ENCODE assay signal across 8 mouse cellular contexts in the genomic region with DNA sequence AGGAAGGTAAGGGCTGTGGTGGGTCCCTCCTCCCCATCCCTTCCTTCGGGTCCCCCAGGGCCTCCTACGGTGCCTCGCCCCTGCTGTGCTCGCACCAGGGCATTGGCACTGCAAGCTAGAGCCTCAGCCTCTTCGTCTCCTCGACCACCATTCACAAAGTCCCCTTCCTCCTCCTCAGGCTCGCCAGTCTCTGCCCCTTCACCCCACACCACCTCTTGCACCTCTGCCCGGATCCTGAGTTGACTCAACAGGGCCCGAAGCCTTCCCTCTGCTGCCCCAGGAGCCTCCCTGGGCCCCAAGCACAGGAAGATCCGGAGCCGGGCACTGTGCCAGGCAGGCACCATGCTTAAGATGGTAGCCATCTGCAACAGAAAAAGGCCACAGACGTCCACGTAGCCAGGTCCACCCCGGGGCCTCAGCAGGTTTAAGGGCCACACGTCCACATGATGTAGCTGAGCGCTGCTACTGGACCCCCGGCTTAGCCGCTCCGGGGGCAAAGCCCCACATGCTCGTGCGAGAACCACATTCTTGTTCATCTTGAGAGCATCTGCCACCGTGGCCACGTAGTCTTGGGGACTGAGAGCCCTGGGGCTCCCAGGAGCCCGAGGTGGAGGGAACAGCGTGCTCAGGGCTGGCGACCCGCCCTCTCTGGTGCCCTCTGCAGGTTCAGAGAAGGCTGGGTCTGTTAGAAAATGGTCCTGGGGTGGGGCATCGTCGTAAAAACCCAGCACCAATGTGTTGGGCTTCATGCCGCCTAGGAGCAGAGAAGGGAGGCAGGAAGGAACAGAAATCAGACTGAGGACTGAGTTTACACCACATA. TPM values are rescaled to one million over a fixed set of nuclear protein-coding genes. Genes with fewer than 3 reads are reported as not detected.
A peak's percentile ranks its signal among the peaks of the same experiment; 100 is the strongest.
DNase-seq lines count a peak whose midpoint lies in the region; ATAC-seq and TF ChIP-seq lines count a peak whose summit lies in the region.

No protein-coding gene starts in this region.

- peak; percentile 35 to 36 for DNase-seq in adrenal gland, postnatal 36 days
- no peak for DNase-seq in adrenal gland, postnatal 4 days (ENCODE audit: low spot score in 2 of 2)
- peak; percentile 63 for DNase-seq in thymus, adult 2 months
- no peak for DNase-seq in thymus, adult 18-20 months
- DNase-seq in liver, embryonic 11.5 days (ENCODE audit: low spot score), result peak; percentile 63
- peak; percentile 44 for DNase-seq in neural tube, embryonic 10.5 days (ENCODE audit: extremely low spot score, low spot score)
- no peak for DNase-seq in yolk sac, embryonic 10.5 days (ENCODE audit: low spot score)

- H3K27ac ChIP-seq in thymus, adult 2 months (ENCODE audit: control insufficient read depth, insufficient read depth, low read length), result no peak overlapping the region
- no peak overlapping the region for H3K27ac ChIP-seq in liver, embryonic 11.5 days (ENCODE audit: low read depth, low read length)

- 68% methylated on average over 30 of the region's 30 CpGs for WGBS in thymus, adult 2 months
- 51% methylated on average over 30 of the region's 30 CpGs for WGBS in liver, embryonic 11.5 days

- H3K9ac ChIP-seq in liver, embryonic 11.5 days (ENCODE audit: low read depth, low read length), result peak overlapping the region; percentile 85; the same call in 1 of the 2 replicates

- TF ChIP-seq CTCF in thymus, adult 2 months (IDR thresholded peaks at IDR 0.05; ENCODE audit: borderline replicate concordance, control insufficient read depth, extremely low read depth, insufficient read depth, low read length, poor library complexity), result peak; percentile 65; the same call in 1 of the 2 replicates

- TF ChIP-seq POLR2A in thymus, adult 2 months (IDR thresholded peaks at IDR 0.05; ENCODE audit: control insufficient read depth, extremely low read depth, insufficient read depth, low read length, poor library complexity), result no peak

- peak overlapping the region; percentile 92 for H3K4me2 ChIP-seq in liver, embryonic 11.5 days

- no peaks in the 10 kb centered on the region for H3K27me3 ChIP-seq in thymus, adult 2 months (ENCODE audit: control insufficient read depth, insufficient read depth, low read length)
- H3K27me3 ChIP-seq in liver, embryonic 11.5 days (replicated peaks; ENCODE audit: control insufficient read depth, insufficient read depth, low read length), result no peaks in the 10 kb centered on the region

- H3K4me1 ChIP-seq in thymus, adult 2 months (replicated peaks; ENCODE audit: control insufficient read depth, insufficient read depth, low read length), result peaks cover 12% of the 10 kb centered on the region
- peaks cover 38% of the 10 kb centered on the region for H3K4me1 ChIP-seq in liver, embryonic 11.5 days (replicated peaks; ENCODE audit: control insufficient read depth, insufficient read depth, low read length)

- H3K4me3 ChIP-seq in thymus, adult 2 months (ENCODE audit: control insufficient read depth, insufficient read depth, low read length), result no peak overlapping the region
- H3K4me3 ChIP-seq in liver, embryonic 11.5 days (ENCODE audit: low read depth, low read length), result no peak overlapping the region

- peak; percentile 47 to 69; a peak in 3 of 4 replicates for ATAC-seq in hematopoietic stem cell, adult 5-6 weeks (replicated peaks in 1 of 2; ENCODE audit: insufficient read depth in 1 of 2, low FRiP score in 2 of 2, low TSS enrichment in 1 of 2, low read depth in 1 of 2, poor library complexity in 2 of 2, severe bottlenecking in 2 of 2)
- ATAC-seq in liver, embryonic 11.5 days (replicated peaks; ENCODE audit: low FRiP score), result peak; percentile 48

- H3K9me3 ChIP-seq in liver, embryonic 11.5 days (ENCODE audit: control insufficient read depth, low read length), result no peaks in the 10 kb centered on the region

- no peaks in the 10 kb centered on the region for H3K36me3 ChIP-seq in thymus, adult 2 months (ENCODE audit: control insufficient read depth, insufficient read depth, low read length)
- H3K36me3 ChIP-seq in liver, embryonic 11.5 days (ENCODE audit: control insufficient read depth, insufficient read depth, low read length), result peaks cover 3% of the 10 kb centered on the region; the same call in 1 of the 2 replicates

RNA-seq across cellular contexts. Expression of a gene that starts 1.1 kb away (rescaled TPM):
- 10 to 100 TPM; 36.7 to 38.2 TPM for total RNA-seq in adrenal gland, postnatal 36 days (2021)
- total RNA-seq in adrenal gland, postnatal 4 days (2021), result 10 to 100 TPM; 60.0 to 61.2 TPM
- 25.0 and 28.0 TPM in 2 replicates for polyA plus RNA-seq in thymus, adult 2 months (2012; rRNA removed)
- total RNA-seq in hematopoietic stem cell, adult 5-6 weeks (2017), result 17.0 and 21.4 TPM in 2 replicates
- polyA plus RNA-seq in liver, embryonic 11.5 days (2014; fragmentation: Nextera tagmentation; extraction: Ambion mirVana), result 31.0 and 31.6 TPM in 2 replicates

RNA-seq across cellular contexts. Expression of a gene that starts 7.8 kb away (rescaled TPM):
- total RNA-seq in adrenal gland, postnatal 36 days (2021), result 100 to 1,000 TPM; 103 to 167 TPM
- 100 to 1,000 TPM; 236 to 269 TPM for total RNA-seq in adrenal gland, postnatal 4 days (2021)
- polyA plus RNA-seq in thymus, adult 2 months (2012; rRNA removed), result 432 and 434 TPM in 2 replicates
- total RNA-seq in hematopoietic stem cell, adult 5-6 weeks (2017), result 313 and 317 TPM in 2 replicates
- 165 and 169 TPM in 2 replicates for polyA plus RNA-seq in liver, embryonic 11.5 days (2014; fragmentation: Nextera tagmentation; extraction: Ambion mirVana)

RNA-seq across cellular contexts. Expression of a gene that starts 18.1 kb away (rescaled TPM):
- 10 to 100 TPM in 1 of 2 experiments, 1 to 10 TPM in 1; 8.0 to 11.5 TPM for total RNA-seq in adrenal gland, postnatal 36 days (2021)
- total RNA-seq in adrenal gland, postnatal 4 days (2021), result 10 to 100 TPM; 16.3 to 19.4 TPM
- 37.4 and 39.2 TPM in 2 replicates for polyA plus RNA-seq in thymus, adult 2 months (2012; rRNA removed)
- total RNA-seq in hematopoietic stem cell, adult 5-6 weeks (2017), result 4.2 and 8.9 TPM in 2 replicates
- 6.4 and 7.0 TPM in 2 replicates for polyA plus RNA-seq in liver, embryonic 11.5 days (2014; fragmentation: Nextera tagmentation; extraction: Ambion mirVana)

RNA-seq across cellular contexts. Expression of a gene that starts 20.9 kb away (rescaled TPM):
- 10 to 100 TPM; 10.2 to 12.7 TPM for total RNA-seq in adrenal gland, postnatal 36 days (2021)
- total RNA-seq in adrenal gland, postnatal 4 days (2021), result 10 to 100 TPM; 10.6 to 11.0 TPM
- 41.1 and 44.1 TPM in 2 replicates for polyA plus RNA-seq in thymus, adult 2 months (2012; rRNA removed)
- total RNA-seq in hematopoietic stem cell, adult 5-6 weeks (2017), result 0.94 and 3.6 TPM in 2 replicates
- 13.3 and 13.5 TPM in 2 replicates for polyA plus RNA-seq in liver, embryonic 11.5 days (2014; fragmentation: Nextera tagmentation; extraction: Ambion mirVana)

RNA-seq across cellular contexts. Expression of a gene that starts 28.0 kb away (rescaled TPM):
- total RNA-seq in adrenal gland, postnatal 36 days (2021), result 1 to 10 TPM; 7.0 TPM
- total RNA-seq in adrenal gland, postnatal 4 days (2021), result 10 to 100 TPM; 12.5 to 20.2 TPM
- polyA plus RNA-seq in thymus, adult 2 months (2012; rRNA removed), result 90.2 and 97.1 TPM in 2 replicates
- total RNA-seq in hematopoietic stem cell, adult 5-6 weeks (2017), result 1.3 and 1.9 TPM in 2 replicates
- 22.7 and 23.3 TPM in 2 replicates for polyA plus RNA-seq in liver, embryonic 11.5 days (2014; fragmentation: Nextera tagmentation; extraction: Ambion mirVana)

Comparison
In these comparisons a context has a peak if more than half of its experiments do, and no peak if none do; other contexts are left out.
1. DNase-seq: peak in adrenal gland, postnatal 36 days (2 of 2), thymus, adult 2 months (single experiment), liver, embryonic 11.5 days (single experiment) and neural tube, embryonic 10.5 days (single experiment); none in adrenal gland, postnatal 4 days (0 of 2), thymus, adult 18-20 months (0 of 2) and yolk sac, embryonic 10.5 days (single experiment).